Mouse (Mus musculus): ENCODE results near the gene Vmn1r158. TPM values are rescaled to one million over a fixed set of nuclear protein-coding genes. Genes with fewer than 3 reads are reported as not detected.
"Not testable (repeated sequence)": the region's sequence is repeated elsewhere in the genome, so short reads cannot be mapped to it uniquely, and the experiment has no call there.

Gene Vmn1r158
- total RNA-seq (2021) = not detected
- long read RNA-seq, experiment 1 = 0 reads
- long read RNA-seq, experiment 2 = 0 reads

- not testable (repeated sequence) for DNase-seq
Measured at GRCm38 (mm10) chr7:22790682-22791081, at the start of gene Vmn1r158. Gene Vmn1r158 (minus strand): TSS chr7:22790782.

DNA sequence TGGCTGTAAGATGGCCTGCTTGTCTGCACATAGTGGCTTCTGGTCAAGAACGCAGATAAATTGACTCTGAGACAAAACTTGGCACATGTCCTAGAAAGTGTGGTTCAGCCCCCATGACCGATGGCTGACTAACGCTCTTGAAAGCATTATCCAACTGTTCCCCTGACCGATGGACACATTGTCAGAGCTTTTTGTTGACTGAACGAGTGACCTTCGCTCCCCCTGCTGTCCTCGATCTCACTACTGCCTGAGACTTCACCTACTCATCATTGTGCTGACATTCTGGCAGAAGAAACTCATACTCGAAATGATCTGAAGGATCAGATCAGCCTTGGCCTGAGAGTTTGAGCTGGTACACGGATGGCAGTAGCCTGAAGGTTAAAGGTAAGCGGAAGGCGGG, 14.6 kb downstream of the Vmn1r158 start:
- DNase-seq = not testable (repeated sequence)

- not testable (repeated sequence) for DNase-seq
Measured at GRCm38 (mm10) chr7:22761397-22761796, 29.2 kb downstream of the Vmn1r158 start, which contains the start of gene Vmn1r157. Gene Vmn1r157 (plus strand): TSS chr7:22761697.

Other genes with a start within 250 kb of the Vmn1r158 start
- gene Gm4201, start 225.4 kb downstream of the Vmn1r158 start, total RNA-seq (2021) = not detected
- gene Gm4565, start 202.7 kb downstream of the Vmn1r158 start, total RNA-seq (2021) = not detected
- gene Vmn1r155, start 132.8 kb downstream of the Vmn1r158 start, total RNA-seq (2021) = not detected
- gene Gm8693, start 98.5 kb downstream of the Vmn1r158 start, total RNA-seq (2021) = not detected
- gene Gm4567, start 71.1 kb downstream of the Vmn1r158 start, total RNA-seq (2021) = not detected
- gene Vmn1r157, start 29.1 kb downstream of the Vmn1r158 start, total RNA-seq (2021) = not detected
- gene Vmn1r159, start 52.8 kb upstream of the Vmn1r158 start, total RNA-seq (2021) = not detected
- gene Vmn1r160, start 80.4 kb upstream of the Vmn1r158 start, total RNA-seq (2021) = not detected
- gene Gm4214, start 193.9 kb upstream of the Vmn1r158 start, total RNA-seq (2021) = not detected
- not detected for gene Gm4216, start 229.1 kb upstream of the Vmn1r158 start, total RNA-seq (2021)

All from gastrocnemius, postnatal 25 days (tissue).